Mouse (Mus musculus): ENCODE data around the gene Gabrb1. TPM values are rescaled to one million over a fixed set of nuclear protein-coding genes. Genes with fewer than 3 reads are reported as not detected.

Gabrb1 gene
- total and polyA plus RNA-seq, 3 experiments: 0.03 TPM; not detected in 2

DNA sequence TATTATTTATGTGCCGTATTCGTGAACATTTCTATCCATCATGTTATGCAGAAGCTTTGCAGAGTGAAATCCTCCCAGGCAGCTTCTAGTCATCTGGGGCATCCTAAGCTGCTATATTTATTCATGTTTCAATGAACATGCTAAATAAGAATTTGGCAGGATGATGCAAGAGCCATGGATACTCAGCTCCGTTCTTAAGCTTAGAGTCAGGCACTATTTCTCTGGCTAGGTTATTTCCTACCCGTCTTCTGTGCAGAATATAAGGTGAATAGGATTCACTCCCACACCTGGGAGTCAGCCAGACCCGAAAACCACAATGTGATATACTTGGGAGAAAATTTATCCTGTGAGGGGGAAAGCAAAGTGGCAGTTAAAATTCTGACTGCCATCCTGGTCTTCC is 314.9 kb downstream of the Gabrb1 start:
- Histone ChIP-seq H3K79me2 (ENCODE audit: control insufficient read depth, insufficient read depth, low read length, poor library complexity) (no peaks in the 10 kb centered on the region), H3K4me3 (ENCODE audit: control insufficient read depth in 1 of 2, insufficient read depth in 1 of 2, low read depth in 2 of 2, low read length in 2 of 2) (no peak overlapping the region), H3K36me3 (ENCODE audit: control insufficient read depth in 1 of 2, insufficient read depth in 2 of 2, low read length in 2 of 2) (no peaks in the 10 kb centered on the region), H3K27ac (ENCODE audit: control insufficient read depth, low read depth, low read length) (no peak overlapping the region), H3K4me1 (ENCODE audit: control insufficient read depth in 1 of 2, insufficient read depth in 2 of 2, low read length in 2 of 2) (no peaks in the 10 kb centered on the region), H3K9ac (ENCODE audit: control insufficient read depth, low read depth, low read length, poor library complexity, severe bottlenecking) (no peak overlapping the region), H3K9me3 (replicated peaks; ENCODE audit: insufficient read depth, low read length) (no peaks in the 10 kb centered on the region), H3K27me3 (ENCODE audit: control insufficient read depth in 1 of 2, insufficient read depth in 2 of 2, low read length in 2 of 2) (no peaks in the 10 kb centered on the region)
- DNase-seq (ENCODE audit: low read depth, low spot score): no peak
- TF ChIP-seq ZC3H11A (IDR thresholded peaks at IDR 0.05; ENCODE audit: low read depth, low read length) (no peak), CTCF (IDR thresholded peaks at IDR 0.05 in 2 of 3, conservative IDR thresholded peaks at IDR 0.05 in 1 of 3; ENCODE audit: control insufficient read depth in 1 of 3, insufficient read depth in 1 of 3, low read depth in 2 of 3, low read length in 3 of 3, poor library complexity in 1 of 3, severe bottlenecking in 1 of 3) (no peak), CHD2 (IDR thresholded peaks at IDR 0.05; ENCODE audit: low read length) (no peak), TAL1 (IDR thresholded peaks at IDR 0.05; ENCODE audit: low read length) (no peak), ELF1 (IDR thresholded peaks at IDR 0.05; ENCODE audit: low read depth, low read length) (no peak), NRF1 (IDR thresholded peaks at IDR 0.05; ENCODE audit: insufficient read depth, low read depth, low read length, poor library complexity, severe bottlenecking) (no peak), HCFC1 (IDR thresholded peaks at IDR 0.05; ENCODE audit: low read depth, low read length) (no peak), USF2 (IDR thresholded peaks at IDR 0.05; ENCODE audit: borderline replicate concordance in 1 of 2, insufficient read depth in 1 of 2, low read depth in 1 of 2, low read length in 2 of 2) (no peak), POLR2AphosphoS5 (IDR thresholded peaks at IDR 0.05; ENCODE audit: borderline replicate concordance, low read depth, low read length) (no peak), UBTF (IDR thresholded peaks at IDR 0.05; ENCODE audit: borderline replicate concordance, insufficient read depth, low read depth, low read length) (no peak), MYC (IDR thresholded peaks at IDR 0.05; ENCODE audit: low read depth, low read length) (no peak), POLR2AphosphoS2 (IDR thresholded peaks at IDR 0.05; ENCODE audit: low read length) (no peak), POLR2A (IDR thresholded peaks at IDR 0.05; ENCODE audit: control insufficient read depth in 1 of 2, insufficient read depth in 1 of 2, low read depth in 1 of 2, low read length in 2 of 2, poor library complexity in 1 of 2) (no peak), USF1 (IDR thresholded peaks at IDR 0.05; ENCODE audit: low read depth, low read length) (no peak), TBP (IDR thresholded peaks at IDR 0.05; ENCODE audit: low read depth, low read length) (no peak), ETS1 (IDR thresholded peaks at IDR 0.05; ENCODE audit: low read depth, low read length) (no peak), TCF12 (IDR thresholded peaks at IDR 0.05; ENCODE audit: low read depth, low read length) (no peak), MAZ (IDR thresholded peaks at IDR 0.05; ENCODE audit: low read depth, low read length) (no peak), RAD21 (IDR thresholded peaks at IDR 0.05; ENCODE audit: low read depth, low read length) (no peak)

DNA sequence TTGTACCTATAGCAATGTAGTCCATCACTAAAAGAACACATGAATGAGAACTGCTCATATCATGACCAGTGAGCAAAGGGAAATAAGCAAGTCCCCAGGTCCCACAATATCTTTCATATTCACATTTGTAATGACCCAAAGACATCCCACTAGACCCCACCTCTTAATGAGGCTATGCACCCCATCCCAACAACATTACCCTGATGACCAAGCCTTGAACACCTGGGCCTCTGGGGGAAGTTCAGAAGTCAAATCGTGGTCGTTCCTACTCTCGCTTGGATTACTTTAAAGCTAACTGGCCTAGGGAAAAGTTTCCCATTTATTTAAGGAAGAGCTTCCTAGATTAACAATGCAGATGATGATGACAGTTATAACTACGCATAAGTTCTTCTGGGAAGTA is 318.2 kb downstream of the Gabrb1 start:
- no peaks in the 10 kb centered on the region for H3K27me3 ChIP-seq (ENCODE audit: control insufficient read depth in 1 of 2, insufficient read depth in 2 of 2, low read length in 2 of 2)
- H3K4me3 ChIP-seq (ENCODE audit: control insufficient read depth in 1 of 2, insufficient read depth in 1 of 2, low read depth in 2 of 2, low read length in 2 of 2): no peak overlapping the region
- no peak for DNase-seq (ENCODE audit: low read depth, low spot score)
- no peaks in the 10 kb centered on the region for H3K79me2 ChIP-seq (ENCODE audit: control insufficient read depth, insufficient read depth, low read length, poor library complexity)
- no peaks in the 10 kb centered on the region for H3K36me3 ChIP-seq (ENCODE audit: control insufficient read depth in 1 of 2, insufficient read depth in 2 of 2, low read length in 2 of 2)
- TF ChIP-seq KAT2A (conservative IDR thresholded peaks at IDR 0.05; ENCODE audit: low read depth, low read length) (no peak), RAD21 (IDR thresholded peaks at IDR 0.05; ENCODE audit: low read depth, low read length) (no peak), POLR2A (IDR thresholded peaks at IDR 0.05; ENCODE audit: control insufficient read depth in 1 of 2, insufficient read depth in 1 of 2, low read depth in 1 of 2, low read length in 2 of 2, poor library complexity in 1 of 2) (no peak), E2F4 (IDR thresholded peaks at IDR 0.05; ENCODE audit: borderline replicate concordance, low read depth, low read length) (no peak), TCF12 (IDR thresholded peaks at IDR 0.05; ENCODE audit: low read depth, low read length) (no peak), RCOR1 (IDR thresholded peaks at IDR 0.05; ENCODE audit: low read depth, low read length) (no peak), MYB (IDR thresholded peaks at IDR 0.05; ENCODE audit: low read depth, low read length) (no peak), GABPA (IDR thresholded peaks at IDR 0.05; ENCODE audit: low read depth, low read length) (no peak), POLR2AphosphoS5 (IDR thresholded peaks at IDR 0.05; ENCODE audit: borderline replicate concordance, low read depth, low read length) (no peak), GATA1 (IDR thresholded peaks at IDR 0.05; ENCODE audit: low read depth, low read length) (no peak), ETS1 (IDR thresholded peaks at IDR 0.05; ENCODE audit: low read depth, low read length) (no peak), MYC (IDR thresholded peaks at IDR 0.05; ENCODE audit: low read depth, low read length) (no peak), EP300 (IDR thresholded peaks at IDR 0.05; ENCODE audit: low read depth in 1 of 2, low read length in 2 of 2) (no peak), CTCF (IDR thresholded peaks at IDR 0.05 in 2 of 3, conservative IDR thresholded peaks at IDR 0.05 in 1 of 3; ENCODE audit: control insufficient read depth in 1 of 3, insufficient read depth in 1 of 3, low read depth in 2 of 3, low read length in 3 of 3, poor library complexity in 1 of 3, severe bottlenecking in 1 of 3) (no peak), CHD1 (IDR thresholded peaks at IDR 0.05; ENCODE audit: low read depth, low read length) (no peak), NRF1 (IDR thresholded peaks at IDR 0.05; ENCODE audit: insufficient read depth, low read depth, low read length, poor library complexity, severe bottlenecking) (no peak), MAZ (IDR thresholded peaks at IDR 0.05; ENCODE audit: low read depth, low read length) (no peak), TAL1 (IDR thresholded peaks at IDR 0.05; ENCODE audit: low read length) (no peak), UBTF (IDR thresholded peaks at IDR 0.05; ENCODE audit: borderline replicate concordance, insufficient read depth, low read depth, low read length) (no peak), ZMIZ1 (IDR thresholded peaks at IDR 0.05; ENCODE audit: low read depth, low read length) (no peak)
- H3K4me1 ChIP-seq (ENCODE audit: control insufficient read depth in 1 of 2, insufficient read depth in 2 of 2, low read length in 2 of 2): no peaks in the 10 kb centered on the region
- no peaks in the 10 kb centered on the region for H3K9me3 ChIP-seq (replicated peaks; ENCODE audit: insufficient read depth, low read length)
- H3K27ac ChIP-seq (ENCODE audit: control insufficient read depth, low read depth, low read length): no peak overlapping the region
- no peak overlapping the region for H3K9ac ChIP-seq (ENCODE audit: control insufficient read depth, low read depth, low read length, poor library complexity, severe bottlenecking)

Data from MEL (cell line).